Mouse (Mus musculus) brain, embryonic 14.5 days (tissue): ENCODE data around the gene Gm14326.
"Not testable (repeated sequence)": the region's sequence is repeated elsewhere in the genome, so short reads cannot be mapped to it uniquely, and the experiment has no call there.

Source experiments
- CTCF ChIP-seq: fragments of 200-500 bp; IDR thresholded peaks from 2 replicates; pipeline ENCODE4 v1.5.1; 2012; ENCODE audit warnings: inconsistent platforms, mild to moderate bottlenecking, moderate library complexity, borderline replicate concordance; ENCODE audit not compliant: insufficient read depth, insufficient read length; ENCODE audit errors: extremely low read depth
- POLR2A ChIP-seq: fragments of 200-500 bp; IDR thresholded peaks from 2 replicates; pipeline ENCODE4 v1.6.1; 2012; ENCODE audit warnings: mild to moderate bottlenecking, inconsistent platforms, borderline replicate concordance; ENCODE audit not compliant: poor library complexity, insufficient read depth, insufficient read length, severe bottlenecking; ENCODE audit errors: extremely low read depth

- TF ChIP-seq POLR2A, CTCF: not testable (repeated sequence)
Observed at GRCm38 (mm10) chr2:177974814-177975213, 17.7 kb upstream of the Gm14326 start.
